Mouse (Mus musculus) E14TG2a.4 (cell line): Measurements from ENCODE around the gene Epb41.

Source experiments
- CTCF ChIP-seq: conservative IDR thresholded peaks from 2 replicates; pipeline ENCODE4 v1.5.1; 2014; ENCODE audit warnings: low read length
- NANOG ChIP-seq: IDR thresholded peaks from 2 replicates; pipeline ENCODE4 v1.6.1; 2014; ENCODE audit warnings: borderline replicate concordance, low read length, mixed read lengths
- POU5F1 ChIP-seq: IDR thresholded peaks from 2 replicates; pipeline ENCODE4 v1.6.1; 2014; ENCODE audit warnings: low read length, borderline replicate concordance

DNA sequence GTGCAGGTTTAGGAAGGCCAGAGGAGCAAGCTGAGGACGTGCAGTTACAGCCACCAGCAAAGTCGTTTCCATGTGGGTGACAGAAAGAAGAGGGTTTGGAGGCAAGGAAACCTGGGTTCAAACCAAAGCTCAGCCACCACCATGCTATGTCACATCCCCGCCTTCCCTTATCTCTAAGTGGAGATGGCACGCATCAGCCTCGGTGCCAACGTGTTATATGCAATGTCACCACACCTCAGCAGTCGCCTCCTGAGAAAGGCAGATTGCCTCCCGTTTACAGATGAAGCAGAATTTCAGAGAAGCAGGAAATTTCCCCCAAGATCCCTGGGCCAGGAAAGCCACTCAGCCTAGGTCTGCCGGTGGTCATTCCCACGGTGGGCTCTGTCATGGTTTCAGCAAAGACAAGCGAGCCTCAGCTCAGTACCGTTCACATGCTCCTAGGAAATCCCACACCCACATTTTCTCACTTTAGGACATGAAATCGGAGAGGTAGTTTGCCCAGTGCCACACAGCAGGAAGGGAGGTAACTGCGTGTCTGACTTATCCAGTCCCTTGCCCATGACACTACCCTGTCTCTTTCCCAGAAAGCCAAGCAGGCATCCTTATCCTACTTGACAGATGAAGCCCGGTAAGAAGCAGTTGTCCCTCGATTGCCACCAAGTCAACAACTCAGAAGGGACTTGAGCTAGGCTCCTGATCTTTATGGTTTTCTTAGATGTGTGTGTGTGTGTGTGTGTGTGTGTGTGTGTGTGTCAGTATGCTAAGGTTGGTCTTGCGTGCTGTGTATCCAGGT, 14.9 kb downstream of the Epb41 start:
- TF ChIP-seq CTCF = no peak
- no peak for TF ChIP-seq POU5F1
- no peak for TF ChIP-seq NANOG
